Mouse (Mus musculus) cortical plate, adult 2 months (tissue): ENCODE measurements around the gene Mast4.

Source experiments
- CTCF ChIP-seq: fragments of 200-500 bp; IDR thresholded peaks from 2 replicates; pipeline ENCODE4 v1.5.1; 2011; ENCODE audit warnings: mild to moderate bottlenecking, control low read depth, low read length; ENCODE audit not compliant: insufficient read depth; ENCODE audit errors: extremely low read depth
- POLR2A ChIP-seq: fragments of 200-500 bp; IDR thresholded peaks from 2 replicates; pipeline ENCODE4 v1.6.1; 2011; ENCODE audit warnings: mild to moderate bottlenecking, low read length, control low read depth; ENCODE audit not compliant: insufficient read depth; ENCODE audit errors: extremely low read depth

GRCm38 (mm10) chr13:103037466-103037865 lies 296.8 kb downstream of the Mast4 start:
- TF ChIP-seq CTCF (no peak), POLR2A (no peak)
